Mouse (Mus musculus) bone marrow macrophage, adult 2 months (primary cell): ENCODE data around the gene Sdhb. TPM values are rescaled to one million over a fixed set of nuclear protein-coding genes. Genes with fewer than 3 reads are reported as not detected.

Experiments used
- H3K27ac ChIP-seq: 2 replicates; pipeline ENCODE4 v1.5.1; 2012; ENCODE audit warnings: low read depth, low read length; ENCODE audit not compliant: insufficient read depth
- H3K4me1 ChIP-seq: 2 replicates; pipeline ENCODE4 v1.6.1; 2012; ENCODE audit warnings: low read length; ENCODE audit not compliant: control insufficient read depth, insufficient read depth
- H3K4me3 ChIP-seq: 2 replicates; pipeline ENCODE4 v1.5.1; 2012; ENCODE audit warnings: mild to moderate bottlenecking, low read length, moderate library complexity; ENCODE audit not compliant: insufficient read depth
- CTCF ChIP-seq: IDR thresholded peaks from 2 replicates; pipeline ENCODE4 v1.5.1; 2012; ENCODE audit warnings: low read depth, mild to moderate bottlenecking, low read length, moderate library complexity
- POLR2A ChIP-seq: IDR thresholded peaks from 2 replicates; pipeline ENCODE4 v1.6.1; 2012; ENCODE audit warnings: mild to moderate bottlenecking, low read depth, low read length, borderline replicate concordance
- polyA plus RNA-seq: library from polyadenylated mRNA; stranded (reverse); fragments of >200 nt; gene quantifications from 2 replicates; pipeline ENCODE4 v1.2.4, GENCODE M21; 2012; ENCODE audit not compliant: missing spikeins, insufficient read depth, insufficient read length

Sdhb gene
- polyA plus RNA-seq, 1 experiment = 163 TPM

DNA sequence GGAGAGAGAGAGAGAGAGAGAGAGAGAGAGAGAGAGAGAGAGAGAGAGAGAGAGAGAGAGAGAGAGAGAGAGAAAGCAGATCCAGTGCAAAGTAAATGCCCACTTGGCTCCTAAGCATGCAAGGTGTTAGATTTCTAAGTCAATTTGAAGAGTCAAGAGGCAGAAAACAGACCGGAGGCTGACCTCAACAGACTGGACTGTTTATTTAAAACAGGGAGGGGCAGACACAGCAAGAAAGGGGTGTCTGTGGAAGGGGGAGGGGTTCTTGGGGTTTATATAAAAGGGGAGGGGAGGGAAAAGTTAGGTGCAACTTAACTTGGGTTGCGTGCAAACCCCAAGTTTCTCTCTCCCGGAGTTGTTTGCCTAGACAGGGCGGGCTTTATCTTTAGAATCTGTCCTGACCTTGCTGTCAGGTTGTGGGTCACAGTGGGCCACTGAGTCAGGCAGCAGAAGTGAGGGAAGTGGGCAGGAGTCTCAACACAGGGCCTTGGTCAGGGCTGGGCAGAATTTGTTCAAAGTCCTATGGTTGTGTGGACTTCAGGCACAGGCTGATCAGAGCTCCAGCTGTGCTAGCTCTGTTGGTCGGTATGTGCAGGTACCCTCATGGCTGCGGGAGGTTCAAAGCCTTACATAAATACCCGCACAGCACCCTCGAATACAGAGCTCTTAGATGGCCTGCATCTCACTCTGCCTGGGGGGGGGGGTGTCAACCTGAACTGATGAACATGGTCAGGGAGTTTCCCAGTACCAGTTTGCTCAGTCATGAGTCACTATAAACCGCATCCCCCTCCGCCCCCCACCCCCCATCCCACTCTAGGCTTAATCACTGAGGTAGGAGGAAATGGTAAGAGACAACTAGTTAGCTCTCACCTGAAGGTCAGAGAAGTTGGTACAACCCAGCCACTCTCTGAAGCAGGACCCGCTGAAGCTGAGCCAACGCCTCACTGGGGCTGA, 13.2 kb upstream of the Sdhb start:
- Histone ChIP-seq H3K4me3 (no peak overlapping the region), H3K27ac (no peak overlapping the region), H3K4me1 (peaks cover 38% of the 10 kb centered on the region)
- TF ChIP-seq POLR2A (no peak), CTCF (no peak)

DNA sequence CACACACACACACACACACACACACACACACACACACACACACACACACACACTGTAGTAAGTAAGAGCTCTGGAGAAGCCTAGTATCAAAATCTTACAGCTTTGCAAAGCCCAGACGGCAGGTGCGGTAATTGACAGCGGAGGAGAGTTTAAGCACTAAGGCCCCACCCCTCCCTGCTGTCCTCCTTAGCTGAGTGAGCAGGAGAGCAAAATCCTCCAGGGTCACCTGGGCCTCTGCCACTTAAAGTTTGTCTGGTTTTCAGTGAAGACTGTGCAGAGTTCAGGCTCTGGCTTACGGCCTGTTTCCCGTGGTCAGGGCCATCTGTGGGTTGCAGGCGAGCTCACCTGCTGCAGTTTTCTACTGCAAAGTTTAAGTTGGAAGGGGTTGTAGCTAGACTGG, 12.5 kb upstream of the Sdhb start:
- TF ChIP-seq CTCF = no peak
- no peak for TF ChIP-seq POLR2A

DNA sequence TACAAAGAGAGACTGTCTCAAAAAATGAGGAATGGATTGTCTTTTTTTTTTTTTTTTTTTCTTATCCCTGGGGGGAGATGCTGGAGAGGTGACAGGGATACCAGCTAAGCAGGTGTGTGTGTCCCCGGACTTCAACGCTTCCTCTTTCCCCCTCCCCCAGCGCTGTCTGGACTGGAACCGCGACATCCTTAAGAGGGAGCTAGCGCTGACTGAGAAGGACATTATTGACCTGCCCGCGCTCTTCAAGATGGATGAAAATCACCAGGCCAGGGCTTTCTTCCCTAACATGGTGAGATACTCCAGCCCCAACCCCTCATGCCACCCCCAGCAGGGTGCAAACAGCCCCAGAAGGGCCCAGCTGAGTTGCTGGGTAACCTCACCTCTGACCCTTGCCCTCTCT, 12.0 kb upstream of the Sdhb start:
- peaks cover 43% of the 10 kb centered on the region for H3K4me1 ChIP-seq

More for the DNA sequence above, 12.5 kb upstream of the Sdhb start:
- Histone ChIP-seq H3K4me3 (no peak overlapping the region), H3K4me1 (peaks cover 39% of the 10 kb centered on the region), H3K27ac (no peak overlapping the region)

DNA sequence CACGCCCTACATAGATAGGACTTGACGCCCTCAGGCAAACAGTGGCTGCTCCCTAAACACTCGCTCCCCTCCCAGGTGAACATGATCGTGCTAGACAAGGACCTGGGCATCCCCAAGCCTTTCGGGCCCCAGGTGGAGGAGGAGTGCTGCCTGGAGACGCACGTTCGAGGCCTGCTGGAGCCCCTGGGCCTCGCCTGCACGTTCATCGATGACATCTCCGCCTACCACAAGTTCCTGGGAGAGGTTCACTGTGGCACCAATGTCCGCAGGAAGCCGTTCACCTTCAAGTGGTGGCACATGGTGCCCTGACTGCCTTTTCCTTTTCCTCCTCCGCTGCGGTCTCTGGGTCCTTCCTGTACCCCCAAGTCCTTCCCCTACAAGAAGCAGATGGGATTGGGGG, 11.4 kb upstream of the Sdhb start:
- Histone ChIP-seq H3K4me1 (peaks cover 40% of the 10 kb centered on the region), H3K4me3 (no peak overlapping the region), H3K27ac (no peak overlapping the region)
- no peak for TF ChIP-seq CTCF
- no peak for TF ChIP-seq POLR2A

More for the DNA sequence above, 12.0 kb upstream of the Sdhb start:
- Histone ChIP-seq H3K4me3 (no peak overlapping the region), H3K27ac (no peak overlapping the region)
- TF ChIP-seq POLR2A = no peak
- no peak for TF ChIP-seq CTCF

DNA sequence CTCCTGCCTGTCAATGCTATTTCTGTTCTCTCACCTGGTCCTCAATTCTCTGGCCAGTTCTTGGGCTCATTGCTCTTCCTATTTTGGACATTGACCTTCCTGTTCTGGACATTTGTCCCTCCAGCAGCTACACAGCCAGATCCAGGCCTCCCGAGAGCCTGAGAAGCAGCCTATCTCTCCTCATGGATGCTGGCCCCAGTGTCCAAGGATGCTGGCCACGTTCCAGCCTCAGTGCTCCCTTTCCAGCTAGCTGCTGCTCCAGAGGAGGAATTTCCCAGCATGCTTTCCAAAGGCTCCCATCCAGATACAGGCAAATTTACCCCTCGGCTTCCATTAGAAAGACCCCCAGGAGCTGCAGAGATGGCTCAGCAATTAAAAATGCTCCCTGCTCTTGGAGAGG, 10.4 kb upstream of the Sdhb start:
- H3K27ac ChIP-seq = no peak overlapping the region
- TF ChIP-seq CTCF (no peak), POLR2A (no peak)
- H3K4me3 ChIP-seq = no peak overlapping the region
- H3K4me1 ChIP-seq = peaks cover 31% of the 10 kb centered on the region

DNA sequence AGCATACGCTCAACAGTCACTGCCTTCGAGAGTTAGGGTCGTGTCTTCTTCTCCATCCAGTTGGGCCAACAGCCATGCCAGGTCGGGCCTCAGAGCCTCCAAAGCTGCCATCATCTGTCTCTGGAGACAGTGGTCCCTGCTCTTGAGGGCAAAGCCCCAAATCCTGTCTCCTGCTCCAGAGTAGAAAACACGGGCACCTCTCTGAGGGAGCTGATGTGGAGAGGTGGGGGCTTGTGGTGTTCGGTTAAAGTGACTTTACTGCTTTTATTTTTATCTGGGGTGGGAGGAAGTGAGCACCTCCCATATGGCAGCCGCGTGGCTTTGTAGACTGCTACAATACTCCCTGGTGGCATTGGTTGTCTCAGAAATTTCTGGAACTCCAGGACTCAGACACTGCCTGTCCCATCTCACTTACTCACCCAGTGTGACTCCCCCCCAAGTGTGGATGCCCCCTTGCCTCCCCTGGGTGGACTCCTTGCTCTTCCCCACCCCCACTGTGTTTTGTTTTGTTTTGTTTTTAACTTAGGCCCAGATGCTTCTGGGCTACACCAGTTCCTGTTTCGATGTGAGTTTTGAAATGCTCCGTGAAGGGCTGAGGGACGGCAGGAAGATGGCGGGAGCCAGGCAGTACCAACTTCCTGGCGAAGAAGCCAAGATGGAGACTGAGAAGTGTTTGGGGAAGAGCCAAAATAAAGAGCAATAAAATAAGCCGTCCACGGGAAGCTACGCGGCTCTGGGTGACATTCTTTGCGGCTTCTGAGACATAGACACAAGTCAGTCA, 9.0 kb upstream of the Sdhb start:
- TF ChIP-seq CTCF (no peak), POLR2A (no peak)
- H3K4me1 ChIP-seq = peaks cover 21% of the 10 kb centered on the region
- H3K4me3 ChIP-seq = no peak overlapping the region
- peak overlapping the region; percentile 73 for H3K27ac ChIP-seq

DNA sequence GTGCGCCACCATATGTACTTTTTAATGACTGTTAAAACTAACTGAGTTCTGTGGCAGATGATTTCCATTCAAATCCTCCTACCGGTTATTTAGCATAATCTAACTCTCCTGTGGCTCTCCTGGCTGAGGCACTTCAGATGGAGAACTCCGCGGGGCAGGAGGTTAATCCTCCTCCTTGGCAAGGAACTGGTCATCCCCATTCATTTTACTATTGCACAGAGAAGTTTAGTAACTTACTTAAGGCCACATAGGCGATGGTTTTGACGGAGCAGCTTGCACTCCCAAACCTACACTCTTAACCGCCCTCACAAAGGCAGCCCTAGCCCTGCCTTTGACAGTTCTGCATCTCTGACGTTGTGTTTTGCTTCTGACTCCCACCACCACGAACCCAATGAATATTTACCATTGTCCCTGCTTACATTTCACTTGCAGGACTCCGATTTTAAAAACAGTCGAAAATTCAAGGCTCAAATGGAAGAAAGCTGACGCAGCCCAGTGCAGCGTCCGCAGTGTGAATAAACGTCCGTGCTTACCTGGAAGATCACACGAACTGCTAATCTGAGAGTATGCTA, 3.8 kb upstream of the Sdhb start:
- Histone ChIP-seq H3K4me1 (peaks cover 24% of the 10 kb centered on the region), H3K4me3 (no peak overlapping the region), H3K27ac (no peak overlapping the region)
- TF ChIP-seq CTCF (no peak), POLR2A (no peak)

DNA sequence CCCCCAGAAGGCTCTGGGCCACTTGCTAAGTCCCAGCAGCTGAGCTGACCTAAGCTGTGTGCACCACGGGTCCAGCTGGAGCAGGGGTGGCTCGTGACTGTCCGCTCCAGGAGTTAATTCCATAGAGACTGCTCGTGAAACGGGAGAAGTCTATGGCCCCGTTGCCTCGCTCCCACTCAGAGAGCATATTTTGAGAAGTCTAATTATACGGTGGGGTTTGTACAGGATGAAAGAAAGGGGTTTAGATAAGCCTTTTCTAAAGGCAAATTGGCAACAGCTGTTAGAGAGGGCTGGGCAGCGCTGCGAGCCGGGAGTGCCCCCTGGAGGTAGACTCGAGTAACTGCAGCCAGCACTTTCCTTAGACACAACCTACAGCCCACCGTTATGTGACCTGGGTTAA, 3.3 kb upstream of the Sdhb start:
- no peak overlapping the region for H3K27ac ChIP-seq
- peak overlapping the region; percentile 25 for H3K4me3 ChIP-seq
- peaks cover 25% of the 10 kb centered on the region for H3K4me1 ChIP-seq
- peak; percentile 73 for TF ChIP-seq CTCF
- no peak for TF ChIP-seq POLR2A

DNA sequence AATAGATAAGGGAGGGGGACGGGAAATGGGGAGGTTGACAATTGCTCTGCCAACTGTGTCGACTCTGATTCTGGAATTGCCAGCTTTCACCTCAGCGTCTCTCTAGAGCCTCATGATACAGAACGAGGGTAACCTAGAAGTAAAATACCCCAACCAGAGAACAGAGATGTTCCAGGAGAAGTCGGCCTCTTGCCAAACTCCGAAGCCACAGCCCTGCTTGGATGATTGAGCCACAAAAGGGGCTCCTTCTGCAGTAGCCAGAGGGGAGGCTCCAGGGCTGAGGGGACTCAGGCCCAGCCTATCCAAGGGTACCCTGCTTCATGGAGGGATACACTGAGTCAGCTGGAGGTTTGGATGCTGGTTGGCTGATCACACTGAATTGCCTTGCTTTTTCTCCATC, 2.7 kb upstream of the Sdhb start:
- Histone ChIP-seq H3K27ac (no peak overlapping the region), H3K4me3 (no peak overlapping the region), H3K4me1 (peaks cover 28% of the 10 kb centered on the region)
- no peak for TF ChIP-seq CTCF
- TF ChIP-seq POLR2A = no peak
